Mouse (Mus musculus) spleen, embryonic (tissue): ENCODE data around the gene Ptpro.
"Not testable (repeated sequence)": the region's sequence is repeated elsewhere in the genome, so short reads cannot be mapped to it uniquely, and the experiment has no call there.

Experiments used
- CTCF ChIA-PET: fragments of 350-600 bp; sonication (Branson Sonifier 250); formaldehyde crosslinking; loops from one replicate; lab custom pipeline; 2022; lab: Charles Lee

Gene Ptpro

GRCm38 (mm10) chr6:137386935-137387334, 134.8 kb downstream of the Ptpro start:
- CTCF ChIA-PET = no interaction called here

DNA sequence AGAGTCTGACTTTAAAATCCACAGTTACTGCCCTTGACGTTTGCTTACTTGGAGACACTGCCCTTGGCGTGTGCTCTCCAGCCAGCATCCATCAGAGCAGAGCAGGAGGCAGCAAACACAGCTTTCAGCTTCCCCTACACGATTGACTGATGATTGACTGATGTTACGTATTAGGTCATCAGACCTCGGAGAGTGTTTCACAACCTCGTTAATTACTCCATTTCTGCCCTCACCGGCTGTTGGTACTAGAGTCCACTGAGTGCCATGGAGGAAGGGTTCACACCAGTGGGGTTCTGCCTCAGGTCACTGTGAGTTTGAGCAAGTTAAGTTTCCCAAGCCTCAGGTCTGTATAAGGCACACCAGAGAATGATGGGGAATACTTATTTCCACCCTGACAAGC, 143.0 kb downstream of the Ptpro start:
- CTCF ChIA-PET = no interaction called here

GRCm38 (mm10) chr6:137396106-137396793, 144.1 kb downstream of the Ptpro start:
- CTCF ChIA-PET = no interaction called here

DNA sequence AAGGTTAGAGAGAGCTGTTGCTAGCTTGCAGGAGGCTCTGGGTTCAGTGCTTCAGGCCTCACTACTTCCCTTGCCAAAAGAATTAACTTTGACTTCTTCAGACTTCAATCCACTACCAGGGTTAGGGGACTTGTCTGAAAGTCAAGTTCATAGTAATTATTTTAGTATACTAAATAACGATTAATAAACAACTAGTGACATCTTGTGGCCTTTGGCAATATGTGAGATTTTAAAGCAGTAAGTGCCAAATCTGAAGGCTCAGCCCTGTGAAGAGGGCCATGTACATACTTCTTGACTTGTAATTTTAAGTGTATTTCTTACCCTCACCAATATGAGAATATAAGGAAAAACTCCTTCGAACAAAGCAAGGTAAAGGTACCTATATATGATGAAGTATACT, 145.2 kb downstream of the Ptpro start:
- CTCF ChIA-PET = no interaction called here

GRCm38 (mm10) chr6:137404196-137404595, 152.1 kb downstream of the Ptpro start:
- CTCF ChIA-PET = no interaction called here

DNA sequence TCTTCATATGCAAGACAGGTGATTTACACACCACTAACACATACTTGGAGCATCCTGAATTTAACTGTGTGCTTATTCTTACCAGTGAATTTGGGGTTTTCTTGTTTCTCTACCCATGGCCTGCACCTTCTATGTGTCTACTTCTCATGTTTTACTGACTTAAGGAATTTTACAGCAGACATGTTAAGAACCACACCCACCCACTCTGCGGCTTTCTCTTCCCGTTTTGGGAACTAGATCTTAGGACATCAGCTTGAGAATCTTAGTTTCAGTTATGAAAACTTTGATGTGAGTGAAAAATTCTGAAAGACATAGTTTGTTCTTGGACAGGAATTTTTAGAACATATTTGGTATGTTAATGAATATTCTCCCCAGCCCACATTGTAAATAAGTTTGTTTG, 153.6 kb downstream of the Ptpro start:
- CTCF ChIA-PET = no interaction called here

- CTCF ChIA-PET = no interaction called here
Observed at GRCm38 (mm10) chr6:137410510-137410909, 158.4 kb downstream of the Ptpro start.

GRCm38 (mm10) chr6:137411901-137412378, 159.8 kb downstream of the Ptpro start:
- CTCF ChIA-PET = interaction anchor here (0.6 kb wide), 1 partner anchor 507 kb away, joined by 5 read pairs; no protein-coding TSS in a partner anchor

GRCm38 (mm10) chr6:137413045-137413444, 160.9 kb downstream of the Ptpro start:
- CTCF ChIA-PET = no interaction called here

DNA sequence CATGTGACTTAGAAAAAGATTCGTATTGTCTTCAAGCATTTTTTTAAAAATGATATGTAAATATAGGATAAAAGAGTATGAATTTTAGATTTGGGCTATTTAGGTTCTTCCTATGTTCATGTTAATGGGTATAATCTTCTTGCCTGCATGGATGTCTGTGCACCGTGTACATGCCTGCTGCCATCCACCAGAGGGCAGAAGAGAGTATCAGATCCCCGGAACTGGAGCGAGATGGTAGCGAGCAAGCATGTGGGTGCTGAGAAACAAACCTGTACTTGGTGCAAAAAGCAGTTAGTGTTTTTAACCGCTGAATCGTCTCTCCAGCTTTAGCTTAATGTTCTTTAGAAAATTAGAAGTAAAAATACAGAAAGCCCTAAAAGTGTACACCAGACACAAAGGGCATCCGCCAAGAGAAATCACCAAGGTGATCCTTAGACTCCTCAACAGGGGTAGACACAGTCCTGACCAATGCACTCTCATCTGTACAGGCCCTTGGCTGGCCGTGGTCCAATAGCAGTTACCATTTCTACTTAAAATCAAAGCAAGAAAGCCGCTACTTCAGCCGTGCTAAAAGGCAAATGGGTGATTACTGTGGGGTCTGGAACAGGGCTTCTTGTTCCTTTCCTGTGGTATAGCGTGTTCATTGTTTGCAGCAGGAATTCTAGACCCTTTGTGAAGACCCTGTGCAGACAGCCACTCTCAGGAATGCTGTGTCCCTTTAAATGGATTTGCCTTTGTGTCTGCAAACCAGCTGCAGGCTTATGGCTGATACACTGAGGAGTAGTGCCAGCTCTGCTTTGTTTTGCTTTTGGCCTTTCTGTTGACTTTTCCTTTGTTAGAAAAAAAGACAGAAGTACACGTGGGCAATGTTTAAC, 162.6 kb downstream of the Ptpro start:
- CTCF ChIA-PET = interaction anchor here (1.6 kb wide), 1 partner anchor 308 kb away, joined by 4 read pairs; no protein-coding TSS in a partner anchor

DNA sequence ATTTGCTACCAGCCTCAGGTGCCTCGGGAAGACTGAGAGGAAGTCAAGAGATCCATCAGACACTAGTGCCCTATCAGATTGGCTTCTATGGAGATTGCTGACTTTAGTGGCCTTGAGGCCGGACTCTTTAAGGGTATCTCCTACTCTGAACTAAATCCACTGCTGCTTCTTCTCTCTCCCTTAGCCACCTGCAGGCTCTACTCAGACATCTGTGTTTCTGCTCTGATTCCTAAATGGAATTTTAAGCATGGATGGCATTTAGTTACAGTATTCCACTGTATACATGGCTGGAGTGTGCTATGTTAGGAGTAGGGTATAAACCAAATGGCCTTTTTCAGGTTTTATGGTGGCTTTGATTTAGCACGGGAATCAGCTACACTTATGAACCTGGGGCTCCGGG, 170.7 kb downstream of the Ptpro start:
- CTCF ChIA-PET = no interaction called here

DNA sequence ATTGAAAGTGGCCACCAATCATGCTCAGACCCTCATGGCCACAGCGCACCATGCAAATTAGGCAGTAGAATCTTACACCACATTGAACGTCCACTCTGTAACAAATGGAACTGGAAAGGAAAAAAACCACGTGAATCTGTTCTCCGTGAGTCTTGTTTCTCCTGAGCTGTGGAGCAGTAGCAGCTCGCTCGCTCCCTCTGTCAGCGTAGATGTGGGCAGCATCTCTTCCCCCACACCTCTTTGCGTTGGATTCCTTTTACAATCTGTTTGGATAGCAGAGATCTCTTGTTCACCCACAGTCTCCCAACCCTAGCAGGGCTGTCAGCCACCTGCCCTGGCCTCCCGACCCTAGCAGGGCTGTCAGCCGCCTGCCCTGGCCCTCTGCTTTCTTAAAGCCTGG, 171.7 kb downstream of the Ptpro start:
- CTCF ChIA-PET = interaction anchor here (0.6 kb wide), 1 partner anchor 208 kb away, joined by 3 read pairs; no protein-coding TSS in a partner anchor

DNA sequence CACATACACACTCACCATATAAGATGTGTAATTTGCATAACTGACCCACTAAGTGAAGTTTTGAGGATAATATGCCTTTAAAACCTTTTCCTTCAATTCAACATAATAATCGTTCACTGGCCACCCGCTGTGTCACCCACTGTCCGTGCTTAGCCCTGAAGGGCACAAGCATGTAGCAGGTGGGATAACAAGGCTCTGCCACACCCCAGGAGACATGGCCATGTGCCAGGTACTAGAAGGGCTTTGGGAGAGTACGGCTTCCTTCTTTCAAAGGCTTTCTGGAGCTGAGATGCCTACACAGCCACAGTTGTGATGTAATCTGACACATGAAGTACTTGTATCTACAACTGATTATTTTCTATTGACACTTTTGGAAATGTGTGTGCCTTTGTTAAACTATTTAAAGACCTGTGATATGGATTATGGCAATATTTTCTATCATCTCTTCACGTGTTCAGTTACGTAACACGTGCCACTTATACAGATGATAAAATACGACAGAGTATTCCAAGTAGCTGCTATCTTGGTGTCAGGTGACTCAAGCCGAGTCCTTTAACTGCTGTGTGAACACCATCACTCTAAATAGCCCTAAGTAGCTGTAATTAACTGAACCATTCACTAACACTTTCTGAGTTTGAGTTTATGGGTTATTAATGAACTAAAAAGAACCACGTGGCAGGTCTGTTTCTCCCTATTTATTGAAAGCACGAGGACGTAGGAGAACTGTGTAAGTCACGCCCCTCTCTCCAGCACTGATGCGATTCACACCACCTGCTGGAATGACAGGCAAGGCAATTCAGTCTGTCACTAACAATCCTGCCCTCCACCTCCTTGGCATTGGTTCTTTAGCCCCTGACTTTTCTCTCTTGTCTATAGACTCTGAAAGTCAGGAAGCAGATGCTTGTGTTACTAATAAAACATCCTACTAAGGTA, 173.6 kb downstream of the Ptpro start:
- CTCF ChIA-PET = no interaction called here

- CTCF ChIA-PET = no interaction called here
Observed at GRCm38 (mm10) chr6:137433521-137434137, 181.5 kb downstream of the Ptpro start.

- CTCF ChIA-PET = no interaction called here
Observed at GRCm38 (mm10) chr6:137437486-137437885, 185.4 kb downstream of the Ptpro start.

- CTCF ChIA-PET = no interaction called here
Observed at GRCm38 (mm10) chr6:137437902-137438580, 185.9 kb downstream of the Ptpro start.

GRCm38 (mm10) chr6:137440559-137441486, 188.7 kb downstream of the Ptpro start:
- CTCF ChIA-PET = no interaction called here

- CTCF ChIA-PET = no interaction called here
Observed at GRCm38 (mm10) chr6:137443089-137443488, 191.0 kb downstream of the Ptpro start.

DNA sequence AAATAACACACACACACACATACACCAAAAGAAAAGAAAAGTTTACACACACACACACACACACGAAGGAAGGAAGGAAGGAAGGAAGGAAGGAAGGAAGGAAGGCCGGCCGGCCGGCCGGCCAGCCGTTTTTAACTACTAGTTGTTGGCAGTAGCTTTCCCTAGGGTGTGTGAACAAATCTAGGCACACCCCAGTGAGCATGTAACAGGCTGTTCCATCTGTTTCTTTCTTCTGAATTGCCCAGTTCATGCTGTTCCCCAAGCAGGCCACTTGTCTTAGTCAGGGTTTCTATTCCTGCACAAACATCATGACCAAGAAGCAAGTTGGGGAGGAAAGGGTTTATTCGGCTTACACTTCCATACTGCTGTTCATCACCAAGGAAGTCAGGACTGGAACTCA, 194.0 kb downstream of the Ptpro start:
- CTCF ChIA-PET = not testable (repeated sequence)
